ENCODE assay signal across 22 mouse cellular contexts in the genomic region with DNA sequence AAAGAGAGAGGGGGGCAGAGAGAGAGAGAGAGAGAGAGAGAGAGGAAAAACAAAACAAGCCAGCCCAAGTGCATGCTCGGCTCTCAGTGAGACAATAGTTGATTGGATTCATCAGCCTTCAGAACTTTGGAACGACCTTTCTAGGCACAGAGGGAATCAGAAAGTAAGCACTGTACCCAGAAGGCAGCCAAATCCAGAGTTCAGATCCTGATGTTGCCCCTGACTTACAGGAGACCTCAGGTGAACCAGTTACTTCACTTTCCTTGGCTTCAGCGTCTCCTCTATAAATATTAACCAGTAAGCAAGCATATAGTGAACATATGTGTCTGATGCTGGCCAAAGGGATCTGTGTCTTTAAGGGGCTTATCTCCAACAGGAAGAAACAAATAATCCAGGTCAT. TPM values are rescaled to one million over a fixed set of nuclear protein-coding genes. Genes with fewer than 3 reads are reported as not detected.
DNase-seq lines count a peak whose midpoint lies in the region; ATAC-seq and TF ChIP-seq lines count a peak whose summit lies in the region.
"Had no signal": no experiment of that assay in that cellular context is flagged by ENCODE, and none has a peak within 500 bp of the region (broad histone marks: within the 10 kb centered on the region; RNA-seq: fewer than 3 reads in every experiment).

No protein-coding gene starts in this region.

- H3K36me3 ChIP-seq in megakaryocyte, embryonic 14.5 days (replicated peaks; ENCODE audit: low read length) = peaks cover 55% of the 10 kb centered on the region
- no peaks in the 10 kb centered on the region for H3K36me3 ChIP-seq in intestine, postnatal 0 days (ENCODE audit: control insufficient read depth, insufficient read depth)
- H3K36me3 ChIP-seq in liver, embryonic 16.5 days (ENCODE audit: control insufficient read depth, insufficient read depth) = peaks cover 8% of the 10 kb centered on the region; the same call in 1 of the 2 replicates

- 33% methylated on average over 3 of the region's 3 CpGs for WGBS in intestine, postnatal 0 days
- 52% methylated on average over 3 of the region's 3 CpGs for WGBS in liver, embryonic 16.5 days (ENCODE audit: insufficient replicate concordance)

- H3K9me3 ChIP-seq in megakaryocyte, embryonic 14.5 days = no peaks in the 10 kb centered on the region
- H3K9me3 ChIP-seq in intestine, postnatal 0 days (ENCODE audit: control insufficient read depth) = no peaks in the 10 kb centered on the region
- H3K9me3 ChIP-seq in liver, embryonic 16.5 days (replicated peaks; ENCODE audit: control insufficient read depth, low read length) = no peaks in the 10 kb centered on the region
- H3K9me3 ChIP-seq: forebrain, embryonic 13.5 days; hindbrain, embryonic 12.5 days; limb, embryonic 10.5 days; midbrain, embryonic 12.5 days; neural tube, embryonic 12.5 days had no signal

- ATAC-seq in megakaryocyte, adult 5-6 weeks (ENCODE audit: poor library complexity, severe bottlenecking) = no peak
- ATAC-seq in intestine, postnatal 0 days = no peak
- no peak for ATAC-seq in liver, embryonic 16.5 days (ENCODE audit: low read depth)
- ATAC-seq: forebrain, embryonic 13.5 days had no signal

- H3K27ac ChIP-seq in intestine, postnatal 0 days (ENCODE audit: low read depth, low read length) = no peak overlapping the region
- H3K27ac ChIP-seq in liver, embryonic 16.5 days (ENCODE audit: low read length) = peak overlapping the region; percentile 99
- H3K27ac ChIP-seq: forebrain, embryonic 13.5 days; hindbrain, embryonic 12.5 days; kidney, postnatal 0 days; left cerebral cortex, adult 2 months; limb, embryonic 10.5 days; midbrain, embryonic 12.5 days; neural tube, embryonic 12.5 days had no signal

- H3K27me3 ChIP-seq in megakaryocyte, embryonic 14.5 days (replicated peaks) = no peaks in the 10 kb centered on the region
- H3K27me3 ChIP-seq in intestine, postnatal 0 days (replicated peaks; ENCODE audit: control insufficient read depth, insufficient read depth, low read length) = no peaks in the 10 kb centered on the region
- no peaks in the 10 kb centered on the region for H3K27me3 ChIP-seq in liver, embryonic 16.5 days (ENCODE audit: control insufficient read depth, insufficient read depth, low read depth, low read length)
- H3K27me3 ChIP-seq: forebrain, embryonic 13.5 days; neural tube, embryonic 12.5 days had no signal

- no peak for TF ChIP-seq CTCF in intestine, postnatal 0 days (IDR thresholded peaks at IDR 0.05; ENCODE audit: low read depth)

- H3K4me1 ChIP-seq in megakaryocyte, embryonic 14.5 days = peaks cover 88% of the 10 kb centered on the region
- 0 out of 2 replicates have a peak, but pooled peaks cover 8% of the 10 kb centered on the region for H3K4me1 ChIP-seq in intestine, postnatal 0 days (replicated peaks; ENCODE audit: control insufficient read depth, insufficient read depth, low read length)
- peaks cover 54% of the 10 kb centered on the region for H3K4me1 ChIP-seq in liver, embryonic 16.5 days (ENCODE audit: control insufficient read depth, low read depth, low read length)

- DNase-seq in heart, adult 11 months = peak; percentile 80
- no peak for DNase-seq in heart, postnatal 4 days
- DNase-seq in layer of hippocampus, adult 18-20 months (ENCODE audit: low spot score in 2 of 2) = no peak
- no peak for DNase-seq in layer of hippocampus, adult 8-10 months (ENCODE audit: low spot score in 2 of 2)
- DNase-seq: cerebellum, adult 2 months; cerebellum, postnatal 36 days; gastrocnemius, postnatal 14 days; lung, embryonic 14.5 days; lung, postnatal 36 days; right cerebral cortex, postnatal 14 days; thymus, postnatal 14 days had no signal

- no peak overlapping the region for H3K9ac ChIP-seq in intestine, postnatal 0 days (ENCODE audit: low read depth, low read length)
- H3K9ac ChIP-seq in liver, embryonic 16.5 days (ENCODE audit: low read depth, low read length) = peak overlapping the region; percentile 98
- H3K9ac ChIP-seq: forebrain, embryonic 13.5 days; hindbrain, embryonic 12.5 days; lung, embryonic 14.5 days; midbrain, embryonic 12.5 days; neural tube, embryonic 12.5 days had no signal

- H3K4me3 ChIP-seq in megakaryocyte, embryonic 14.5 days (replicated peaks) = peak overlapping the region; percentile 2
- no peak overlapping the region for H3K4me3 ChIP-seq in intestine, postnatal 0 days (ENCODE audit: low read depth, low read length)
- H3K4me3 ChIP-seq in liver, embryonic 16.5 days (ENCODE audit: low read depth, low read length) = peak overlapping the region; percentile 85
- H3K4me3 ChIP-seq: forebrain, embryonic 13.5 days; hindbrain, embryonic 12.5 days; left cerebral cortex, adult 2 months; limb, embryonic 10.5 days; midbrain, embryonic 12.5 days; neural tube, embryonic 12.5 days had no signal

- peak overlapping the region; percentile 30; the same call in 1 of the 2 replicates for H3K4me2 ChIP-seq in intestine, postnatal 0 days (replicated peaks; ENCODE audit: low read depth)
- H3K4me2 ChIP-seq in liver, embryonic 16.5 days (ENCODE audit: low read depth, low read length) = peak overlapping the region; percentile 79
- H3K4me2 ChIP-seq: forebrain, embryonic 13.5 days; hindbrain, embryonic 12.5 days; midbrain, embryonic 12.5 days; neural tube, embryonic 12.5 days had no signal

RNA-seq across cellular contexts. Expression of gene Rab43, which starts 3.4 kb away (rescaled TPM):
- total RNA-seq in heart, postnatal 4 days (2021) = 10 to 100 TPM; 19.7 TPM
- polyA plus RNA-seq in megakaryocyte, embryonic 14.5 days (2012; ENCODE audit: insufficient read depth, low replicate concordance) = 27.5 and 77.6 TPM in 2 replicates
- 36.4 and 40.7 TPM in 2 replicates for total RNA-seq in megakaryocyte, adult 5-6 weeks (2015)
- 12.7 and 13.3 TPM in 2 replicates for total RNA-seq in megakaryocyte, adult 5-6 weeks (2017)
- polyA plus RNA-seq in intestine, postnatal 0 days (2015; fragmentation: Nextera tagmentation; extraction: Ambion mirVana) = 25.5 and 25.9 TPM in 2 replicates
- 32.4 and 34.8 TPM in 2 replicates for polyA plus RNA-seq in liver, embryonic 16.5 days (2015; fragmentation: Nextera tagmentation; extraction: Ambion mirVana)
- 10 to 100 TPM; 15.6 to 19.8 TPM for total RNA-seq in layer of hippocampus, adult 18-20 months (2021)
- 10 to 100 TPM; 18.9 to 23.5 (median 20.0) TPM for total RNA-seq in layer of hippocampus, adult 8-10 months (2022)

RNA-seq across cellular contexts. Expression of gene Gm45140, which starts 27.1 kb away (rescaled TPM):
- 1 to 10 TPM in 1 of 2 experiments, under 1 TPM in 1; 0.95 to 2.4 TPM for total RNA-seq in heart, postnatal 4 days (2021)
- polyA plus RNA-seq in megakaryocyte, embryonic 14.5 days (2012; ENCODE audit: insufficient read depth, low replicate concordance) = 13.2 TPM in 1 of 2 replicates, not detected in the other
- 2.5 and 6.0 TPM in 2 replicates for total RNA-seq in megakaryocyte, adult 5-6 weeks (2015)
- 25.6 and 28.7 TPM in 2 replicates for total RNA-seq in megakaryocyte, adult 5-6 weeks (2017)
- 1.3 and 2.0 TPM in 2 replicates for polyA plus RNA-seq in intestine, postnatal 0 days (2015; fragmentation: Nextera tagmentation; extraction: Ambion mirVana)
- 4.5 and 4.6 TPM in 2 replicates for polyA plus RNA-seq in liver, embryonic 16.5 days (2015; fragmentation: Nextera tagmentation; extraction: Ambion mirVana)
- 1 to 10 TPM; 1.9 to 3.9 TPM for total RNA-seq in layer of hippocampus, adult 18-20 months (2021)
- total RNA-seq in layer of hippocampus, adult 8-10 months (2022) = 1 to 10 TPM in 2 of 4 experiments, under 1 TPM in 2; 0.49 to 3.8 (median 1.5) TPM

RNA-seq across cellular contexts. Expression of gene Isy1, which starts 30.1 kb away (rescaled TPM):
- 10 to 100 TPM; 23.4 to 24.5 TPM for total RNA-seq in heart, postnatal 4 days (2021)
- 5.6 and 34.7 TPM in 2 replicates for polyA plus RNA-seq in megakaryocyte, embryonic 14.5 days (2012; ENCODE audit: insufficient read depth, low replicate concordance)
- 10.2 and 16.7 TPM in 2 replicates for total RNA-seq in megakaryocyte, adult 5-6 weeks (2015)
- total RNA-seq in megakaryocyte, adult 5-6 weeks (2017) = 94.0 and 120 TPM in 2 replicates
- 24.5 and 26.4 TPM in 2 replicates for polyA plus RNA-seq in intestine, postnatal 0 days (2015; fragmentation: Nextera tagmentation; extraction: Ambion mirVana)
- polyA plus RNA-seq in liver, embryonic 16.5 days (2015; fragmentation: Nextera tagmentation; extraction: Ambion mirVana) = 17.5 and 24.2 TPM in 2 replicates
- 10 to 100 TPM; 24.1 to 25.0 TPM for total RNA-seq in layer of hippocampus, adult 18-20 months (2021)
- total RNA-seq in layer of hippocampus, adult 8-10 months (2022) = 10 to 100 TPM; 24.5 to 37.1 (median 28.0) TPM

RNA-seq across cellular contexts. Expression of gene Gp9, which starts 30.6 kb away (rescaled TPM):
- total RNA-seq in heart, postnatal 4 days (2021) = 1 to 10 TPM in 1 of 2 experiments, under 1 TPM in 1; 0.64 to 1.1 TPM
- 2,862 and 6,438 TPM in 2 replicates for polyA plus RNA-seq in megakaryocyte, embryonic 14.5 days (2012; ENCODE audit: insufficient read depth, low replicate concordance)
- 0.16 and 1.2 TPM in 2 replicates for total RNA-seq in megakaryocyte, adult 5-6 weeks (2015)
- total RNA-seq in megakaryocyte, adult 5-6 weeks (2017) = 0.59 TPM in 1 of 2 replicates, not detected in the other
- 2.1 and 2.3 TPM in 2 replicates for polyA plus RNA-seq in intestine, postnatal 0 days (2015; fragmentation: Nextera tagmentation; extraction: Ambion mirVana)
- polyA plus RNA-seq in liver, embryonic 16.5 days (2015; fragmentation: Nextera tagmentation; extraction: Ambion mirVana) = 24.8 and 26.2 TPM in 2 replicates
- total RNA-seq in layer of hippocampus, adult 18-20 months (2021) = 1 to 10 TPM; 1.3 to 1.7 TPM
- total RNA-seq in layer of hippocampus, adult 8-10 months (2022) = 1 to 10 TPM in 2 of 4 experiments, under 1 TPM in 2; 0.37 to 1.5 (median 0.85) TPM
- total RNA-seq: gastrocnemius, postnatal 14 days had no signal

RNA-seq across cellular contexts. Expression of gene Cnbp, which starts 42.4 kb away (rescaled TPM):
- total RNA-seq in heart, postnatal 4 days (2021) = 100 to 1,000 TPM; 316 to 330 TPM
- polyA plus RNA-seq in megakaryocyte, embryonic 14.5 days (2012; ENCODE audit: insufficient read depth, low replicate concordance) = 44.0 and 59.4 TPM in 2 replicates
- 264 and 268 TPM in 2 replicates for total RNA-seq in megakaryocyte, adult 5-6 weeks (2015)
- 389 and 399 TPM in 2 replicates for total RNA-seq in megakaryocyte, adult 5-6 weeks (2017)
- 385 and 395 TPM in 2 replicates for polyA plus RNA-seq in intestine, postnatal 0 days (2015; fragmentation: Nextera tagmentation; extraction: Ambion mirVana)
- 486 and 530 TPM in 2 replicates for polyA plus RNA-seq in liver, embryonic 16.5 days (2015; fragmentation: Nextera tagmentation; extraction: Ambion mirVana)
- total RNA-seq in layer of hippocampus, adult 18-20 months (2021) = 100 to 1,000 TPM; 261 to 266 TPM
- total RNA-seq in layer of hippocampus, adult 8-10 months (2022) = 100 to 1,000 TPM; 259 to 278 (median 266) TPM
